Mouse (Mus musculus): Measurements from ENCODE around the gene Socs7.

GRCm38 (mm10) chr11:97424802-97425201 lies 62.5 kb downstream of the Socs7 start:
- TF ChIP-seq POLR2A (IDR thresholded peaks at IDR 0.05; ENCODE audit: low read depth, low read length): no peak
- no peak for TF ChIP-seq CTCF (IDR thresholded peaks at IDR 0.05; ENCODE audit: extremely low read depth, insufficient read depth, insufficient read length, insufficient replicate concordance)

Data from spleen, adult 2 months (tissue).